Mouse (Mus musculus) megakaryocyte-erythroid progenitor cell, adult 5-6 weeks (primary cell): ENCODE data around the gene Trap1a. TPM values are rescaled to one million over a fixed set of nuclear protein-coding genes. Genes with fewer than 3 reads are reported as not detected.

Experiments used
- total RNA-seq, 2 experiments: library from RNA; stranded (forward) in 1 of 2; stranded (reverse) in 1 of 2; fragments of 200-1000, 215-1000 nt in 1 of 2; fragments of >200 nt in 1 of 2; fragmentation: Nextera tagmentation in 1 of 2; gene quantifications; 2 replicates each; pipeline ENCODE4 v1.2.3; 2014 to 2017

Gene Trap1a
- total RNA-seq, 2 experiments from 2014 or later: not detected

Other genes starting within 250 kb of the Trap1a start
- gene Serpina7, start 248.4 kb upstream of the Trap1a start, total RNA-seq (2014; fragmentation: Nextera tagmentation): not detected in 2 replicates
- not detected in 2 replicates for gene Serpina7, start 248.4 kb upstream of the Trap1a start, total RNA-seq (2017)
- gene 4930513O06Rik, start 247.4 kb upstream of the Trap1a start, total RNA-seq (2014; fragmentation: Nextera tagmentation): not detected in 2 replicates
- gene 4930513O06Rik, start 247.4 kb upstream of the Trap1a start, total RNA-seq (2017): not detected in 2 replicates
- not detected in 2 replicates for gene 4933428M09Rik, start 154.5 kb upstream of the Trap1a start, total RNA-seq (2014; fragmentation: Nextera tagmentation)
- gene 4933428M09Rik, start 154.5 kb upstream of the Trap1a start, total RNA-seq (2017): not detected in 2 replicates
- gene Mum1l1, start 123.6 kb upstream of the Trap1a start, total RNA-seq (2014; fragmentation: Nextera tagmentation): 0.40 TPM in 1 of 2 replicates, not detected in the other
- gene Mum1l1, start 123.6 kb upstream of the Trap1a start, total RNA-seq (2017): 0.19 TPM in 1 of 2 replicates, not detected in the other
- gene D330045A20Rik, start 146.7 kb downstream of the Trap1a start, total RNA-seq (2014; fragmentation: Nextera tagmentation): 0.98 and 3.3 TPM in 2 replicates
- gene D330045A20Rik, start 146.7 kb downstream of the Trap1a start, total RNA-seq (2017): 4.3 and 5.3 TPM in 2 replicates
- 1.5 and 3.8 TPM in 2 replicates for gene Rnf128, start 229.6 kb downstream of the Trap1a start, total RNA-seq (2014; fragmentation: Nextera tagmentation)
- 1.7 and 2.9 TPM in 2 replicates for gene Rnf128, start 229.6 kb downstream of the Trap1a start, total RNA-seq (2017)